22 mouse cellular contexts compared by ENCODE assay signal in the genomic region with DNA sequence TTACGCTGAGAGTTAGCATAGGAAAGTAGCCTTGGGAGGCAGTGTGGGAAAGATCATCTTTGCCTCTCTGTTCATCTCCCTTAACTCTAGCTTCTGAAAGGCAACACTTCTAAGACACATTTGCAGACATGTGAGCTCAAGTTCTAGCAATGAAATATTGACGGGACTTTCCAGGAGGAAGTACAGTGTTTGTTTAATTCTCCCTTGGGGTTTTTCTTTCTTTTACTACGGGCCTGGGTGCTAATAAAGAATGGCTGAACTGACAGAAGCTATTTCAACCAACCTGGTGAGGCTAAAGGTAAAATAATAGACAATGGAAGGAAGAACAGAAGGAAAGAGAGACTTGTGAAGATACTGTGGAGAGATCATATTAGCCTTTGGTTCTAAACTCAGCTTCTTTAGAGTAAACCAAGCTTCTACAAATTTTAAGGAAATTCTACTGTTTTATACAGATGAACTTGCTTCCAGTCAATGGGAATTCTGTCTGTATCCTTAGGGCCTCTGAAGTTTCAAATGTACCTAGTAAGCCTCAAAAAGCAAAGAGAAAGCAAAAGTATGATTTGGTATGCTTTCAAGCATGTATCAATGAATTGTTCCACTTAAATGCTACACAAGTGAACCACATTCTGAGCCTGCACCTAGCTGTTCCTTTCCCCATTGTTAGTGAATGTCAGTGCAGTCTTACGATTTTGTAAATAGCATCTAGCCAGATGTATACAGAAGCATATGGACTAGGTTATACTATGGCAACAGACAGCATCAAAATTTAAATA.
"Had no signal": no experiment of that assay in that cellular context is flagged by ENCODE, and none has a peak within 500 bp of the region (broad histone marks: within the 10 kb centered on the region; RNA-seq: fewer than 3 reads in every experiment).

No protein-coding gene starts in this region.

- H3K27ac ChIP-seq: kidney, postnatal 0 days; layer of hippocampus, adult 2 months; limb, embryonic 10.5 days; limb, embryonic 13.5 days; liver, embryonic 12.5 days; liver, embryonic 15.5 days; lung, embryonic 15.5 days; midbrain, embryonic 12.5 days; midbrain, embryonic 15.5 days; neural tube, embryonic 13.5 days; stomach, embryonic 15.5 days had no signal

- H3K9ac ChIP-seq: limb, embryonic 13.5 days; liver, embryonic 12.5 days; liver, embryonic 15.5 days; lung, embryonic 15.5 days; midbrain, embryonic 12.5 days; midbrain, embryonic 15.5 days; neural tube, embryonic 13.5 days; stomach, embryonic 15.5 days had no signal

- H3K4me3 ChIP-seq: layer of hippocampus, adult 2 months; limb, embryonic 10.5 days; limb, embryonic 13.5 days; liver, embryonic 12.5 days; liver, embryonic 15.5 days; lung, embryonic 15.5 days; midbrain, embryonic 12.5 days; midbrain, embryonic 15.5 days; myocyte; neural tube, embryonic 13.5 days; stomach, embryonic 15.5 days had no signal

- DNase-seq: kidney, adult 2 months; kidney, postnatal 25 days; layer of hippocampus, adult 9-11 months; liver; lung, adult 18-20 months; lung, postnatal 10 days; lung, postnatal 36 days; retina, postnatal 1 day; right cerebral cortex, postnatal 25 days; thymus, postnatal 25 days had no signal

- H3K4me1 ChIP-seq: limb, embryonic 10.5 days; limb, embryonic 13.5 days; liver, embryonic 12.5 days; liver, embryonic 15.5 days; lung, embryonic 15.5 days; midbrain, embryonic 12.5 days; midbrain, embryonic 15.5 days; neural tube, embryonic 13.5 days; stomach, embryonic 15.5 days had no signal

- H3K4me2 ChIP-seq: limb, embryonic 13.5 days; liver, embryonic 12.5 days; liver, embryonic 15.5 days; lung, embryonic 15.5 days; midbrain, embryonic 12.5 days; midbrain, embryonic 15.5 days; neural tube, embryonic 13.5 days; stomach, embryonic 15.5 days had no signal

- ATAC-seq: liver, embryonic 12.5 days; midbrain, embryonic 15.5 days had no signal

- H3K9me3 ChIP-seq: limb, embryonic 10.5 days; limb, embryonic 13.5 days; liver, embryonic 12.5 days; liver, embryonic 15.5 days; lung, embryonic 15.5 days; midbrain, embryonic 12.5 days; midbrain, embryonic 15.5 days; neural tube, embryonic 13.5 days; stomach, embryonic 15.5 days had no signal

- H3K27me3 ChIP-seq: limb, embryonic 13.5 days; liver, embryonic 12.5 days; liver, embryonic 15.5 days; lung, embryonic 15.5 days; midbrain, embryonic 12.5 days; midbrain, embryonic 15.5 days; neural tube, embryonic 13.5 days; stomach, embryonic 15.5 days had no signal

- H3K36me3 ChIP-seq: limb, embryonic 10.5 days; limb, embryonic 13.5 days; liver, embryonic 12.5 days; liver, embryonic 15.5 days; lung, embryonic 15.5 days; midbrain, embryonic 12.5 days; midbrain, embryonic 15.5 days; neural tube, embryonic 13.5 days; stomach, embryonic 15.5 days had no signal
